In the genomic region with DNA sequence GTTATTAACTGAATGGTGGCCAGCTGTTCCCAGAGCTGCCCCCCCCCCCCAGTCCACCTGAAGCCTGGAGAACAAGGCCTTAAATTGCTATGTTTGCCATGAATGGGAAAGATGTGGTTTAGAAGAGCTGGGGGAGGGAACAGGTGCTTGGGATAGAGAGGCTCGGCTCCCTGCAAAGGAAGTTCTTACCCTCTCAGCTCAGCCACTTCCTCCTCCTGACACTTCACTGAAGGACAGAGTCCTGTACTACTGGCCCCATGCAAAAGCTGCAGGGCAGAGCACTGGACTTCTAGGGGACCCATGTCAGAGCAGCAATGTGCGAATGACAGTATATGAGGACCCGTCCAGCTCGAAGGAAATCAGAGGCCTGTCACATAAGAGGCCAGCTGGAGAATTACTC, we compare ENCODE assay signal across 18 mouse cellular contexts.
"Had no signal": no experiment of that assay in that cellular context is flagged by ENCODE, and none has a peak within 500 bp of the region (broad histone marks: within the 10 kb centered on the region; RNA-seq: fewer than 3 reads in every experiment).

No protein-coding gene starts in this region.

- H3K4me3 ChIP-seq: layer of hippocampus, adult 2 months; limb, embryonic 10.5 days; limb, embryonic 13.5 days; liver, embryonic 12.5 days; liver, embryonic 15.5 days; midbrain, embryonic 13.5 days had no signal

- H3K4me2 ChIP-seq: limb, embryonic 13.5 days; liver, embryonic 12.5 days; liver, embryonic 15.5 days; lung, embryonic 14.5 days; midbrain, embryonic 13.5 days had no signal

- DNase-seq: kidney, adult 2 months; kidney, postnatal 25 days; layer of hippocampus, adult 9-11 months; liver; lung, embryonic 14.5 days; right cerebral cortex, postnatal 4 days; thymus, adult 2 months; thymus, postnatal 36 days had no signal

- H3K27me3 ChIP-seq: liver, embryonic 12.5 days; liver, embryonic 15.5 days; midbrain, embryonic 13.5 days had no signal

- H3K9me3 ChIP-seq: limb, embryonic 10.5 days; limb, embryonic 13.5 days; liver, embryonic 12.5 days; liver, embryonic 15.5 days; midbrain, embryonic 13.5 days had no signal

- H3K27ac ChIP-seq: kidney, postnatal 0 days; layer of hippocampus, adult 2 months; limb, embryonic 10.5 days; limb, embryonic 13.5 days; liver, embryonic 12.5 days; liver, embryonic 15.5 days; macrophage; midbrain, embryonic 13.5 days; stomach, postnatal 0 days had no signal

- H3K4me1 ChIP-seq: liver, embryonic 12.5 days; liver, embryonic 15.5 days had no signal

- H3K9ac ChIP-seq: limb, embryonic 13.5 days; liver, embryonic 12.5 days; liver, embryonic 15.5 days; lung, embryonic 14.5 days; midbrain, embryonic 13.5 days had no signal

- ATAC-seq: intestine, postnatal 0 days; liver, embryonic 12.5 days; midbrain, embryonic 13.5 days had no signal

- H3K36me3 ChIP-seq: limb, embryonic 10.5 days; limb, embryonic 13.5 days; liver, embryonic 15.5 days; midbrain, embryonic 13.5 days had no signal
